Mouse (Mus musculus) kidney, adult 11 months (tissue): ENCODE measurements at regions not wholly inside any gene's neighbourhood (a gene's known extent, or its start where the extent isn't known, plus 50 kb on each side); places are given as distances from the start of the nearest gene placed in this dataset.
"Not testable (repeated sequence)": the region's sequence is repeated elsewhere in the genome, so short reads cannot be mapped to it uniquely, and the experiment has no call there.

Source experiments
- DNase-seq: peaks from one replicate; pipeline ENCODE4 v3.0.0; 2022

GRCm38 (mm10) chr4:23341240-23341639, 853.1 kb upstream of the Pou3f2 start:
- no peak for DNase-seq

GRCm38 (mm10) chr4:23338481-23338880, 850.3 kb upstream of the Pou3f2 start:
- DNase-seq: no peak

GRCm38 (mm10) chr4:23300617-23301016, 812.5 kb upstream of the Pou3f2 start:
- no peak for DNase-seq

GRCm38 (mm10) chr4:23280087-23280486, 791.9 kb upstream of the Pou3f2 start:
- no peak for DNase-seq

- DNase-seq: no peak
Observed at GRCm38 (mm10) chr4:23275203-23275602, 787.0 kb upstream of the Pou3f2 start.

- no peak for DNase-seq
Observed at GRCm38 (mm10) chr4:23271947-23272346, 783.8 kb upstream of the Pou3f2 start.

- DNase-seq: no peak
Observed at GRCm38 (mm10) chr4:23260371-23260770, 772.2 kb upstream of the Pou3f2 start.

GRCm38 (mm10) chr4:23234960-23235359, 746.8 kb upstream of the Pou3f2 start:
- no peak for DNase-seq

GRCm38 (mm10) chr4:23194756-23195155, 706.6 kb upstream of the Pou3f2 start:
- not testable (repeated sequence) for DNase-seq

- no peak for DNase-seq
Observed at GRCm38 (mm10) chr4:23193384-23194135, 705.4 kb upstream of the Pou3f2 start.

GRCm38 (mm10) chr4:23173811-23174210, 685.6 kb upstream of the Pou3f2 start:
- DNase-seq: no peak

GRCm38 (mm10) chr4:23173330-23173729, 685.2 kb upstream of the Pou3f2 start:
- no peak for DNase-seq

GRCm38 (mm10) chr4:23148097-23148849, 660.1 kb upstream of the Pou3f2 start:
- no peak for DNase-seq

GRCm38 (mm10) chr4:23133386-23133785, 645.2 kb upstream of the Pou3f2 start:
- no peak for DNase-seq

GRCm38 (mm10) chr4:23101452-23101851, 613.3 kb upstream of the Pou3f2 start:
- not testable (repeated sequence) for DNase-seq

- DNase-seq: no peak
Observed at GRCm38 (mm10) chr4:23079521-23079920, 591.4 kb upstream of the Pou3f2 start.

GRCm38 (mm10) chr4:23077603-23078002, 589.4 kb upstream of the Pou3f2 start:
- no peak for DNase-seq

GRCm38 (mm10) chr4:23050701-23051317, 562.6 kb upstream of the Pou3f2 start:
- no peak for DNase-seq

GRCm38 (mm10) chr4:23037784-23038183, 549.6 kb upstream of the Pou3f2 start:
- no peak for DNase-seq

- DNase-seq: no peak
Observed at GRCm38 (mm10) chr4:23031271-23031670, 543.1 kb upstream of the Pou3f2 start.

- DNase-seq: no peak
Observed at GRCm38 (mm10) chr4:23022177-23022576, 534.0 kb upstream of the Pou3f2 start.

- DNase-seq: peak; percentile 16
Observed at GRCm38 (mm10) chr4:23010346-23010745, 522.2 kb upstream of the Pou3f2 start.

GRCm38 (mm10) chr4:23009196-23009595, 521.0 kb upstream of the Pou3f2 start:
- DNase-seq: peak; percentile 68

- DNase-seq: no peak
Observed at GRCm38 (mm10) chr4:22998994-22999393, 510.8 kb upstream of the Pou3f2 start.
